Comparison of ENCODE assay signal across 23 mouse cellular contexts in the genomic region with DNA sequence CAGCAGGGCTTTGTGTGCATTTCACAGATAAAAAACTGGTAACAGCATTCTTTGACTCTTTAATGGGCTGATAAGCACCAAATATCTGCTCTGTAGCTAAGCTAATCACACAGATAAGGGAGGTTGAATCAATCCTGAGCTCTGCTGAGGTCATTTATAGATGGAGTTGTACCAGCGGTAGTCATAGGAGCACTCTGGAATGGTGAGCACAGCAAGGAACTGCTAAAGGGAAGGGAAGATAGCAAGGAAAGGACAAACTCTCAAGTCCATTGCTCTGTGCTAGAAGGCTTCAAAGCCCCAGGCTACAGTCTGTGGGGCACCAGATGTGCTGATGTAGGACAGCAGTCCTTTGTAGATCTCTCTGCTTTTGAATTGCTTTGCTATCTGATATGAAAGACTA.
"Had no signal": no experiment of that assay in that cellular context is flagged by ENCODE, and none has a peak within 500 bp of the region (broad histone marks: within the 10 kb centered on the region; RNA-seq: fewer than 3 reads in every experiment).

No protein-coding gene starts in this region.

- H3K4me3 ChIP-seq: layer of hippocampus, adult 2 months; limb, embryonic 12.5 days; limb, embryonic 15.5 days; midbrain, embryonic 12.5 days; midbrain, embryonic 15.5 days; neural tube, embryonic 12.5 days; neural tube, embryonic 15.5 days had no signal

- H3K4me1 ChIP-seq: limb, embryonic 12.5 days; limb, embryonic 15.5 days; midbrain, embryonic 12.5 days; midbrain, embryonic 15.5 days; neural tube, embryonic 12.5 days; neural tube, embryonic 15.5 days had no signal

- ATAC-seq: liver, postnatal 0 days; lung, postnatal 0 days; midbrain, embryonic 15.5 days had no signal

- DNase-seq: kidney, adult 18-20 months; kidney, postnatal 25 days; layer of hippocampus, adult 9-11 months; left cerebral cortex, postnatal 4 days; liver, postnatal 0 days; lung, embryonic 14.5 days; right cerebral cortex, adult 18-20 months; right cerebral cortex, postnatal 25 days; spleen, adult 18-20 months; thymus, adult 18-20 months; thymus, postnatal 36 days had no signal

- H3K9ac ChIP-seq: limb, embryonic 12.5 days; limb, embryonic 15.5 days; liver, embryonic 14.5 days; liver, postnatal 0 days; lung, embryonic 14.5 days; midbrain, embryonic 12.5 days; midbrain, embryonic 15.5 days; neural tube, embryonic 12.5 days; neural tube, embryonic 15.5 days had no signal

- H3K4me2 ChIP-seq: limb, embryonic 12.5 days; limb, embryonic 15.5 days; liver, embryonic 11.5 days; lung, embryonic 14.5 days; midbrain, embryonic 12.5 days; midbrain, embryonic 15.5 days; neural tube, embryonic 12.5 days; neural tube, embryonic 15.5 days had no signal

- H3K36me3 ChIP-seq: limb, embryonic 12.5 days; limb, embryonic 15.5 days; midbrain, embryonic 12.5 days; midbrain, embryonic 15.5 days; neural tube, embryonic 12.5 days; neural tube, embryonic 15.5 days had no signal

- H3K27ac ChIP-seq: kidney, postnatal 0 days; layer of hippocampus, adult 2 months; limb, embryonic 12.5 days; limb, embryonic 15.5 days; liver, embryonic 14.5 days; macrophage; midbrain, embryonic 12.5 days; midbrain, embryonic 15.5 days; neural tube, embryonic 12.5 days; neural tube, embryonic 15.5 days had no signal

- H3K9me3 ChIP-seq: limb, embryonic 12.5 days; limb, embryonic 15.5 days; midbrain, embryonic 12.5 days; midbrain, embryonic 15.5 days; neural tube, embryonic 12.5 days; neural tube, embryonic 15.5 days had no signal

- H3K27me3 ChIP-seq: limb, embryonic 12.5 days; limb, embryonic 15.5 days; midbrain, embryonic 12.5 days; midbrain, embryonic 15.5 days; neural tube, embryonic 12.5 days; neural tube, embryonic 15.5 days had no signal
